Mouse (Mus musculus): ENCODE measurements around the gene Exosc5.

Exosc5 gene

GRCm38 (mm10) chr7:25677013-25677412 lies 18.0 kb downstream of the Exosc5 start:
- WGBS, result 85% methylated on average over 7 of the region's 7 CpGs

- WGBS, result 8% methylated on average over 6 of the region's 6 CpGs
Measured at GRCm38 (mm10) chr7:25679971-25680370, 21.0 kb downstream of the Exosc5 start.

- under 1% methylated on average over 46 of the region's 46 CpGs for WGBS
Measured at GRCm38 (mm10) chr7:25680514-25681258, 21.7 kb downstream of the Exosc5 start, which contains the start of gene B9d2. TSS of gene B9d2 (plus strand) at chr7:25680780.

GRCm38 (mm10) chr7:25681341-25682231 lies 22.6 kb downstream of the Exosc5 start:
- WGBS, result 49% methylated on average over 15 of the region's 15 CpGs

GRCm38 (mm10) chr7:25683474-25684180 lies 24.7 kb downstream of the Exosc5 start:
- WGBS, result 85% methylated on average over 7 of the region's 7 CpGs

- 92% methylated on average over 6 of the region's 6 CpGs for WGBS
Measured at GRCm38 (mm10) chr7:25684659-25685058, 25.7 kb downstream of the Exosc5 start.

GRCm38 (mm10) chr7:25685926-25686470 lies 27.0 kb downstream of the Exosc5 start:
- 88% methylated on average over 21 of the region's 21 CpGs for WGBS

- 3% methylated on average over 69 of the region's 69 CpGs for WGBS
Measured at GRCm38 (mm10) chr7:25686680-25687531, 27.9 kb downstream of the Exosc5 start, which contains the start of gene Tgfb1. TSS of gene Tgfb1 (plus strand) at chr7:25687002.

GRCm38 (mm10) chr7:25687811-25688401 lies 28.9 kb downstream of the Exosc5 start:
- WGBS, result under 1% methylated on average over 47 of the region's 47 CpGs

- under 1% methylated on average over 52 of the region's 52 CpGs for WGBS
Measured at GRCm38 (mm10) chr7:25688810-25689586, 30.0 kb downstream of the Exosc5 start.

- 20% methylated on average over 12 of the region's 12 CpGs for WGBS
Measured at GRCm38 (mm10) chr7:25689603-25690021, 30.6 kb downstream of the Exosc5 start.

- WGBS, result 46% methylated on average over 5 of the region's 5 CpGs
Measured at GRCm38 (mm10) chr7:25690051-25690450, 31.1 kb downstream of the Exosc5 start.

GRCm38 (mm10) chr7:25694104-25694503 lies 35.1 kb downstream of the Exosc5 start:
- 56% methylated on average over 8 of the region's 8 CpGs for WGBS

- WGBS, result 61% methylated on average over 13 of the region's 13 CpGs
Measured at GRCm38 (mm10) chr7:25699851-25700250, 40.9 kb downstream of the Exosc5 start.

GRCm38 (mm10) chr7:25700732-25701131 lies 41.8 kb downstream of the Exosc5 start:
- WGBS, result 79% methylated on average over 12 of the region's 12 CpGs

GRCm38 (mm10) chr7:25702350-25702749 lies 43.4 kb downstream of the Exosc5 start:
- WGBS, result 97% methylated on average over 2 of the region's 2 CpGs

- 43% methylated on average over 10 of the region's 10 CpGs for WGBS
Measured at GRCm38 (mm10) chr7:25703793-25704494, 45.0 kb downstream of the Exosc5 start.

GRCm38 (mm10) chr7:25704716-25705364 lies 45.9 kb downstream of the Exosc5 start:
- WGBS, result 17% methylated on average over 37 of the region's 37 CpGs
